Mouse (Mus musculus) heart, adult 2 months (tissue): ENCODE measurements around the gene Lgals4. TPM values are rescaled to one million over a fixed set of nuclear protein-coding genes. Genes with fewer than 3 reads are reported as not detected.

Experiments
- DNase-seq, 2 experiments: peaks; one replicate each; pipeline ENCODE4 v3.0.0; 2021
- H3K27ac ChIP-seq: fragments of 200-600 bp; 2 replicates; pipeline ENCODE4 v1.8.1; 2022
- H3K27me3 ChIP-seq: fragments of 200-500 bp; 2 replicates; pipeline ENCODE4 v1.6.1; 2012; ENCODE audit warnings: mild to moderate bottlenecking, low read length, inconsistent platforms, mixed read lengths; ENCODE audit not compliant: control insufficient read depth, insufficient read depth
- H3K36me3 ChIP-seq: fragments of 200-500 bp; 2 replicates; pipeline ENCODE4 v1.6.1; 2012; ENCODE audit warnings: low read length, inconsistent platforms; ENCODE audit not compliant: control insufficient read depth, insufficient read depth
- H3K4me1 ChIP-seq: fragments of 200-500 bp; 2 replicates; pipeline ENCODE4 v1.6.1; 2011; ENCODE audit warnings: low read length; ENCODE audit not compliant: control insufficient read depth, insufficient read depth
- H3K4me3 ChIP-seq: fragments of 200-600 bp; 2 replicates; pipeline ENCODE4 v1.8.1; 2022
- H3K79me2 ChIP-seq: fragments of 200-500 bp; replicated peaks from 2 replicates; pipeline ENCODE4 v1.6.1; 2012; ENCODE audit warnings: mild to moderate bottlenecking, inconsistent platforms, low read length, moderate library complexity, mixed read lengths; ENCODE audit not compliant: control insufficient read depth, insufficient read depth
- H3K9ac ChIP-seq: fragments of 200-500 bp; 2 replicates; pipeline ENCODE4 v1.6.1; 2012; ENCODE audit warnings: low read depth, mild to moderate bottlenecking, control low read depth, inconsistent platforms, low read length, mixed read lengths
- CTCF ChIP-seq: fragments of 200-600 bp; IDR thresholded peaks from 2 replicates; pipeline ENCODE4 v1.8.1; 2022; ENCODE audit warnings: antibody characterized with exemption, mild to moderate bottlenecking, moderate library complexity
- EP300 ChIP-seq: fragments of 200-500 bp; IDR thresholded peaks from 2 replicates; pipeline ENCODE4 v1.6.1; 2011; ENCODE audit warnings: low read depth, low read length, control low read depth; ENCODE audit not compliant: insufficient read depth
- POLR2A ChIP-seq: fragments of 200-500 bp; IDR thresholded peaks from 2 replicates; pipeline ENCODE4 v1.6.1; 2011; ENCODE audit warnings: mild to moderate bottlenecking, low read depth, low read length, control low read depth; ENCODE audit not compliant: insufficient read depth
- WGBS: fragments of 180-500 bp; shearing (Covaris S2); methylation state at CpG from one replicate; pipeline ENCODE4 v1.1.7; 2018; 5-methylcytosine and 5-hydroxymethylcytosine counted together
- intact Hi-C: fragments of 180-260 bp; cut with DNase I; formaldehyde crosslinking; loops from one replicate; pipeline ENCODE4 v1.15.1; 2025
- polyA plus RNA-seq: library from polyadenylated mRNA; depleted of rRNA; stranded (reverse); fragments of >200 nt; gene quantifications from 2 replicates; pipeline ENCODE4 v1.2.3, GENCODE M21; 2012
- total RNA-seq, 2 experiments: library from RNA; stranded (reverse); gene quantifications; 2 replicates each; pipeline ENCODE4 v1.2.3; 2021

Lgals4 gene
- total and polyA plus RNA-seq, 3 experiments, result 18.5 to 63.6 (median 27.6) TPM

- intact Hi-C loops, result no loop called here
- H3K36me3 ChIP-seq, result no peaks in the 10 kb centered on the region
These were observed 4.7 kb downstream of the Lgals4 start for GRCm38 (mm10) chr7:28838331-28838730.

GRCm38 (mm10) chr7:28847273-28847672 is 13.6 kb downstream of the Lgals4 start:
- no peaks in the 10 kb centered on the region for H3K27me3 ChIP-seq
- H3K79me2 ChIP-seq, result no peaks in the 10 kb centered on the region
- H3K9ac ChIP-seq, result no peak overlapping the region
- WGBS, result 80% methylated on average over 1 of the region's 1 CpGs
- H3K4me3 ChIP-seq, result no peak overlapping the region
- H3K27ac ChIP-seq, result no peak overlapping the region
- intact Hi-C loops, result no loop called here
- DNase-seq, result no peak
- no peak for TF ChIP-seq EP300
- no peak for TF ChIP-seq POLR2A
- TF ChIP-seq CTCF, result no peak
- H3K36me3 ChIP-seq, result no peaks in the 10 kb centered on the region
- no peaks in the 10 kb centered on the region; the same call in 1 of the 2 replicates for H3K4me1 ChIP-seq

More at GRCm38 (mm10) chr7:28838331-28838730, 4.7 kb downstream of the Lgals4 start:
- DNase-seq, result peak in 1 of 2 experiments; percentile 12
- Histone ChIP-seq H3K27me3 (no peaks in the 10 kb centered on the region), H3K4me1 (no peaks in the 10 kb centered on the region), H3K4me3 (no peak overlapping the region), H3K27ac (no peak overlapping the region), H3K9ac (no peak overlapping the region), H3K79me2 (no peaks in the 10 kb centered on the region)
- TF ChIP-seq EP300 (no peak), POLR2A (no peak), CTCF (no peak)
- 76% methylated on average over 9 of the region's 9 CpGs for WGBS

GRCm38 (mm10) chr7:28849700-28850236 is 16.1 kb downstream of the Lgals4 start:
- no peak for TF ChIP-seq POLR2A
- TF ChIP-seq CTCF, result no peak
- TF ChIP-seq EP300, result no peak
- WGBS, result 7% methylated on average over 1 of the region's 1 CpGs
- peak in 1 of 2 experiments; percentile 18 for DNase-seq
- no peaks in the 10 kb centered on the region for H3K36me3 ChIP-seq
- H3K27ac ChIP-seq, result no peak overlapping the region
- no peak overlapping the region for H3K9ac ChIP-seq
- intact Hi-C loops, result no loop called here
- H3K4me1 ChIP-seq, result no peaks in the 10 kb centered on the region; the same call in 1 of the 2 replicates
- no peaks in the 10 kb centered on the region for H3K27me3 ChIP-seq
- no peaks in the 10 kb centered on the region for H3K79me2 ChIP-seq
- H3K4me3 ChIP-seq, result no peak overlapping the region

GRCm38 (mm10) chr7:28850642-28851041 is 17.0 kb downstream of the Lgals4 start:
- Histone ChIP-seq H3K4me3 (no peak overlapping the region), H3K9ac (no peak overlapping the region), H3K4me1 (no peaks in the 10 kb centered on the region; the same call in 1 of the 2 replicates), H3K27ac (no peak overlapping the region), H3K27me3 (no peaks in the 10 kb centered on the region), H3K36me3 (no peaks in the 10 kb centered on the region), H3K79me2 (no peaks in the 10 kb centered on the region)
- intact Hi-C loops, result no loop called here
- DNase-seq, result no peak
- WGBS, result 80% methylated on average over 4 of the region's 4 CpGs
- TF ChIP-seq CTCF, result no peak
- no peak for TF ChIP-seq EP300
- TF ChIP-seq POLR2A, result no peak

- WGBS, result 80% methylated on average over 2 of the region's 2 CpGs
- no peak for DNase-seq
- no peaks in the 10 kb centered on the region for H3K36me3 ChIP-seq
- no peaks in the 10 kb centered on the region for H3K4me1 ChIP-seq
- intact Hi-C loops, result no loop called here
- no peak overlapping the region for H3K4me3 ChIP-seq
- H3K27me3 ChIP-seq, result no peaks in the 10 kb centered on the region
- H3K9ac ChIP-seq, result no peak overlapping the region
- no peaks in the 10 kb centered on the region for H3K79me2 ChIP-seq
- no peak for TF ChIP-seq EP300
- no peak overlapping the region for H3K27ac ChIP-seq
These were observed 26.3 kb downstream of the Lgals4 start for GRCm38 (mm10) chr7:28859953-28860352.

GRCm38 (mm10) chr7:28860898-28861297 is 27.2 kb downstream of the Lgals4 start:
- intact Hi-C loops, result no loop called here
- H3K36me3 ChIP-seq, result no peaks in the 10 kb centered on the region
- no peak overlapping the region for H3K9ac ChIP-seq
- no peak for DNase-seq
- WGBS, result 84% methylated on average over 6 of the region's 6 CpGs
- no peak overlapping the region for H3K4me3 ChIP-seq
- no peak for TF ChIP-seq POLR2A
- peak; percentile 32 for TF ChIP-seq CTCF
- TF ChIP-seq EP300, result no peak
- H3K79me2 ChIP-seq, result no peaks in the 10 kb centered on the region
- H3K27me3 ChIP-seq, result no peaks in the 10 kb centered on the region
- H3K4me1 ChIP-seq, result no peaks in the 10 kb centered on the region
- no peak overlapping the region for H3K27ac ChIP-seq
